Mouse (Mus musculus) kidney, postnatal 0 days (tissue): ENCODE results near the gene Gnat2. TPM values are rescaled to one million over a fixed set of nuclear protein-coding genes. Genes with fewer than 3 reads are reported as not detected.

Source experiments
- ATAC-seq: fragments of 200-750 bp; cut with Nextera tagmentation; replicated peaks from 2 replicates; pipeline ENCODE4 v1.8.0; 2017; ENCODE audit warnings: low read depth, moderate number of reproducible peaks, moderate TSS enrichment, moderate library complexity; ENCODE audit not compliant: low FRiP score
- DNase-seq: peaks from one replicate; pipeline ENCODE4 v3.0.0-alpha.2; 2016; ENCODE audit warnings: low spot score
- H3K27ac ChIP-seq: fragments of 300-500 bp; sonication (generic); 2 replicates; pipeline ENCODE4 v1.5.1; 2014; ENCODE audit warnings: mild to moderate bottlenecking
- H3K27me3 ChIP-seq: fragments of 300-500 bp; sonication (generic); 2 replicates; pipeline ENCODE4 v1.6.1; 2014; ENCODE audit warnings: low read length, mixed read lengths; ENCODE audit not compliant: insufficient read depth
- H3K36me3 ChIP-seq: fragments of 300-500 bp; sonication (generic); 2 replicates; pipeline ENCODE4 v1.6.1; 2014; ENCODE audit warnings: low read length, mixed read lengths; ENCODE audit not compliant: insufficient read depth
- H3K4me1 ChIP-seq: fragments of 300-500 bp; sonication (generic); replicated peaks from 2 replicates; pipeline ENCODE4 v1.6.1; 2014; ENCODE audit warnings: antibody characterized with exemption, low read length, mixed read lengths; ENCODE audit not compliant: insufficient read depth
- H3K4me2 ChIP-seq: fragments of 300-500 bp; sonication (generic); 2 replicates; pipeline ENCODE4 v1.6.1; 2014; ENCODE audit warnings: mild to moderate bottlenecking, low read length, moderate library complexity, mixed read lengths
- H3K4me3 ChIP-seq: fragments of 300-500 bp; sonication (generic); replicated peaks from 2 replicates; pipeline ENCODE4 v1.5.1; 2014; ENCODE audit warnings: low read depth, low read length
- H3K9ac ChIP-seq: fragments of 300-500 bp; sonication (generic); 2 replicates; pipeline ENCODE4 v1.6.1; 2014; ENCODE audit warnings: low read depth, low read length
- H3K9me3 ChIP-seq: fragments of 300-500 bp; sonication (generic); replicated peaks from 2 replicates; pipeline ENCODE4 v1.6.1; 2016; ENCODE audit warnings: low read length, inconsistent platforms, mixed read lengths
- CTCF ChIP-seq: IDR thresholded peaks from 2 replicates; pipeline ENCODE4 v1.5.1; 2016; ENCODE audit warnings: antibody characterized with exemption, low read depth, mild to moderate bottlenecking, moderate library complexity
- WGBS: fragments of 180-500 bp; shearing (Covaris S2); extraction: QIAGEN DNeasy Blood & Tissue Kit; methylation state at CpG from one replicate; pipeline ENCODE4 v1.1.7; 2014; 5-methylcytosine and 5-hydroxymethylcytosine counted together
- polyA plus RNA-seq: library from polyadenylated mRNA; unstranded; fragments of >200 nt; fragmentation: Nextera tagmentation; extraction: Ambion mirVana; gene quantifications from 2 replicates; pipeline ENCODE4 v1.2.1, GENCODE M21; 2015

The Gnat2 gene
- polyA plus RNA-seq, 1 experiment from 2014 or later = 1.2 TPM

- H3K27me3 ChIP-seq = no peaks in the 10 kb centered on the region
- TF ChIP-seq CTCF = no peak
- H3K4me3 ChIP-seq = peak overlapping the region; percentile 97
- ATAC-seq (no peak), DNase-seq (no peak)
- no peaks in the 10 kb centered on the region for H3K36me3 ChIP-seq
- WGBS = 56% methylated on average over 5 of the region's 5 CpGs
- peaks cover 13% of the 10 kb centered on the region for H3K4me1 ChIP-seq
- no peaks in the 10 kb centered on the region for H3K9me3 ChIP-seq
- peak overlapping the region; percentile 64 for H3K4me2 ChIP-seq
- H3K27ac ChIP-seq = peak overlapping the region; percentile 97; the same call in 1 of the 2 replicates
- H3K9ac ChIP-seq = peak overlapping the region; percentile 94; the same call in 1 of the 2 replicates
These were observed 54.1 kb downstream of the Gnat2 start for GRCm38 (mm10) chr3:108146671-108147070.

DNA sequence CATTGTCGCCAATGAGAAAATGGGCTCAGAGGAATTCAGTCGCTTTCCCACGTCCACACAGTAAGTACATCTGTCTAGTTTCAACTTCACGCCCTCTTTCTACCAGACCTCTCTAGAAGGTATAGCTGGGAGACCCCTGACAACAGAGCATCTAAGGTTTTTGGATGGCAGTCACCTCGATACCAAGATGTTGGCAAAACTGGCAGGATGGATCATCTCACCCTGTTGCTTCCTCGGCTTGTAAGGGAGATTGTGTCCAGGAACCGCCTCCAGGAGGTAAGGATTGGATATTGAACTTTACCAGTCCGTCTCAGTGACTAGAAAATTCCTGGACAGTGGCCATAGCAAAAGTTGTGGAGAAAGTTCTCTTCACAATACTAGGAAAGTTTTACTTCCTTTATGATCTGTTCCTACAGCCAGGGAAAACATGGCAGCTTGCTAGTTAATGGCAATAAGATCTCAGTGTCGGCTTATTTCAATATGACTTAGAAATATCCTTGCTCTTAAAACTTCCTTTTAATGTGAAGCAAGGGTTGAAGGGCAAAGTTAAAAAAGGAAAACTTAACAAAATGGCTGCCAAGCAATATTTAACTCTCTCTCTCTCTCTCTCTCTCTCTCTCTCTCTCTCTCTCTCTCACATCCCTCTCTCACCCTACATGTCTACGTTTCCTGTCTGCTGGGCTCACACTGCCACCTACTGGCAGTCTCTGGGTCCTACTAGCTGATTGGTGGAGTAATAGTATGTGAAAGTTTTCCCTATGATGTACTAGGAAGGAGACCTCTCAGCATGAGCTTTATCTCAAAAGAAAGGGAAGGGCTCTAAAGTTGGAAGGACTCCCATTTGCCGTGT lies 55.0 kb downstream of the Gnat2 start:
- ATAC-seq (peak; percentile 44; the same call in 1 of the 2 replicates), DNase-seq (peak; percentile 94)
- H3K4me1 ChIP-seq = peaks cover 13% of the 10 kb centered on the region
- H3K9ac ChIP-seq = no peak overlapping the region; the same call in 1 of the 2 replicates
- H3K27ac ChIP-seq = peak overlapping the region; percentile 71; the same call in 1 of the 2 replicates
- H3K4me3 ChIP-seq = no peak overlapping the region
- WGBS = 65% methylated on average over 11 of the region's 11 CpGs
- no peaks in the 10 kb centered on the region for H3K9me3 ChIP-seq
- H3K36me3 ChIP-seq = no peaks in the 10 kb centered on the region
- peak overlapping the region; percentile 21 for H3K4me2 ChIP-seq
- peak; percentile 97 for TF ChIP-seq CTCF
- no peaks in the 10 kb centered on the region for H3K27me3 ChIP-seq

Other genes starting within 250 kb of the Gnat2 start
- gene Eps8l3, start 215.6 kb upstream of the Gnat2 start, polyA plus RNA-seq = 0.13 TPM in 1 of 2 replicates, not detected in the other
- 246 and 258 TPM in 2 replicates for gene Gstm5, start 197.0 kb upstream of the Gnat2 start, polyA plus RNA-seq
- 17.7 and 18.3 TPM in 2 replicates for gene Gstm7, start 161.0 kb upstream of the Gnat2 start, polyA plus RNA-seq
- gene Gstm6, start 149.0 kb upstream of the Gnat2 start, polyA plus RNA-seq = 8.5 and 8.8 TPM in 2 replicates
- gene Gstm3, start 123.5 kb upstream of the Gnat2 start, polyA plus RNA-seq = 0.14 and 0.17 TPM in 2 replicates
- gene Gstm2, start 106.3 kb upstream of the Gnat2 start, polyA plus RNA-seq = 148 and 155 TPM in 2 replicates
- gene Gstm1, start 74.8 kb upstream of the Gnat2 start, polyA plus RNA-seq = 177 and 224 TPM in 2 replicates
- 21.8 and 22.1 TPM in 2 replicates for gene Gstm4, start 47.9 kb upstream of the Gnat2 start, polyA plus RNA-seq
- 35.8 and 38.2 TPM in 2 replicates for gene Ampd2, start 6.1 kb upstream of the Gnat2 start, polyA plus RNA-seq
- 134 and 147 TPM in 2 replicates for gene Gnai3, start 53.4 kb downstream of the Gnat2 start, polyA plus RNA-seq
- not detected in 2 replicates for gene Gpr61, start 62.1 kb downstream of the Gnat2 start, polyA plus RNA-seq
- gene Amigo1, start 93.5 kb downstream of the Gnat2 start, polyA plus RNA-seq = 4.2 and 5.4 TPM in 2 replicates
- gene Cyb561d1, start 108.4 kb downstream of the Gnat2 start, polyA plus RNA-seq = 3.1 and 3.4 TPM in 2 replicates
- 10.9 and 11.0 TPM in 2 replicates for gene Atxn7l2, start 118.1 kb downstream of the Gnat2 start, polyA plus RNA-seq
- 3.5 and 3.6 TPM in 2 replicates for gene Sypl2, start 133.9 kb downstream of the Gnat2 start, polyA plus RNA-seq
- 254 and 255 TPM in 2 replicates for gene Psma5, start 164.1 kb downstream of the Gnat2 start, polyA plus RNA-seq
- 11.7 and 12.4 TPM in 2 replicates for gene Sort1, start 191.3 kb downstream of the Gnat2 start, polyA plus RNA-seq